Mouse (Mus musculus): Measurements from ENCODE around the gene Stil.

GRCm38 (mm10) chr4:115019997-115020396, 20.0 kb downstream of the Stil start:
- TF ChIP-seq POLR2A (IDR thresholded peaks at IDR 0.05; ENCODE audit: borderline replicate concordance, control insufficient read depth, low read depth, low read length): no peak
- no peak for TF ChIP-seq CTCF (IDR thresholded peaks at IDR 0.05; ENCODE audit: control insufficient read depth, insufficient read depth, low read length)

Data from bone marrow, adult 2 months (tissue).